Mouse (Mus musculus) bone marrow, adult 2 months (tissue): ENCODE results near the gene Catsper4. TPM values are rescaled to one million over a fixed set of nuclear protein-coding genes. Genes with fewer than 3 reads are reported as not detected.
A peak's percentile ranks its signal among the peaks of the same experiment; 100 is the strongest.

ENCODE experiments used
- H3K27ac ChIP-seq: fragments of 200-500 bp; 2 replicates; pipeline ENCODE4 v1.5.1; 2012; ENCODE audit warnings: low read depth, mild to moderate bottlenecking, control low read depth, inconsistent platforms, low read length; ENCODE audit not compliant: control insufficient read depth, poor library complexity, insufficient read depth
- H3K4me1 ChIP-seq: fragments of 200-500 bp; 2 replicates; pipeline ENCODE4 v1.6.1; 2011; ENCODE audit warnings: low read length; ENCODE audit not compliant: control insufficient read depth, insufficient read depth
- H3K4me3 ChIP-seq: fragments of 200-500 bp; replicated peaks from 2 replicates; pipeline ENCODE3; 2011; ENCODE audit warnings: mild to moderate bottlenecking, low read depth, low read length, control low read depth; ENCODE audit not compliant: control insufficient read depth
- CTCF ChIP-seq: fragments of 200-500 bp; IDR thresholded peaks from 2 replicates; pipeline ENCODE4 v1.5.1; 2011; ENCODE audit warnings: low read length, control low read depth; ENCODE audit not compliant: control insufficient read depth, insufficient read depth
- POLR2A ChIP-seq: fragments of 200-500 bp; IDR thresholded peaks from 2 replicates; pipeline ENCODE4 v1.6.1; 2011; ENCODE audit warnings: low read depth, mild to moderate bottlenecking, control low read depth, low read length, borderline replicate concordance; ENCODE audit not compliant: control insufficient read depth
- WGBS: fragments of 180-500 bp; shearing (Covaris S2); methylation state at CpG from one replicate; pipeline ENCODE4 v1.1.7; 2018; 5-methylcytosine and 5-hydroxymethylcytosine counted together
- polyA plus RNA-seq: library from polyadenylated mRNA; stranded (reverse); fragments of >200 nt; gene quantifications from 2 replicates; pipeline ENCODE4 v1.2.4, GENCODE M21; 2011; ENCODE audit warnings: low replicate concordance; ENCODE audit not compliant: missing spikeins, insufficient read depth, insufficient read length

Gene Catsper4
- polyA plus RNA-seq, 1 experiment, result not detected

DNA sequence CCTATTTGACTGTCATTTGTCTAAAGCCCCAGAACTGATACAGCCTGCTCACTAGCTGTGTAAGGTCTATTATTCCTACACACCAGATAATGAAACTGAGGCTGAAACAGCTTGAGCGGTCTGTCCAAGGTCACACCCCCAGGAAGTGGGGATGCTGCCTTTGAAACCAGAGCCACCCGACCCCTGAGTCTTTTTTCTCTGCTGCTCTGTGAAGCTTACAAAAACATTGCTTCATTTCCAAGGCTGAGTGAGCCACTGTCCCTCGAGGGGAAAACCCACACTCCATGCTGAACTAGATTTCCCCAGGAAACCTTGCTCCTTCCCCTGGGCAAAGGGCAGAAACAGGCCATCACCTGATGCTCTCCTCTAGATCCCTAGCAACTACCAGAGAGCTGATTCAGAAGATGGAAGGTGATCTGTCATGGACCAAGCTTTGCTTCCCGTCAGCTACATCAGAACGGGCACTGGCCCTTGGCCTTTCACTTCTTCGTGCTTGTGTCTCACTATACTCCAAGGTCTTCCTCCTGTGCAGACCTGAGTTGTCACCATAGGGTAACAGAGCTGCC lies 20.6 kb downstream of the Catsper4 start:
- H3K4me1 ChIP-seq, result no peaks in the 10 kb centered on the region
- H3K27ac ChIP-seq, result no peak overlapping the region
- H3K4me3 ChIP-seq, result no peak overlapping the region
- 48% methylated on average over 6 of the region's 6 CpGs for WGBS
- no peak for TF ChIP-seq CTCF
- TF ChIP-seq POLR2A, result no peak

DNA sequence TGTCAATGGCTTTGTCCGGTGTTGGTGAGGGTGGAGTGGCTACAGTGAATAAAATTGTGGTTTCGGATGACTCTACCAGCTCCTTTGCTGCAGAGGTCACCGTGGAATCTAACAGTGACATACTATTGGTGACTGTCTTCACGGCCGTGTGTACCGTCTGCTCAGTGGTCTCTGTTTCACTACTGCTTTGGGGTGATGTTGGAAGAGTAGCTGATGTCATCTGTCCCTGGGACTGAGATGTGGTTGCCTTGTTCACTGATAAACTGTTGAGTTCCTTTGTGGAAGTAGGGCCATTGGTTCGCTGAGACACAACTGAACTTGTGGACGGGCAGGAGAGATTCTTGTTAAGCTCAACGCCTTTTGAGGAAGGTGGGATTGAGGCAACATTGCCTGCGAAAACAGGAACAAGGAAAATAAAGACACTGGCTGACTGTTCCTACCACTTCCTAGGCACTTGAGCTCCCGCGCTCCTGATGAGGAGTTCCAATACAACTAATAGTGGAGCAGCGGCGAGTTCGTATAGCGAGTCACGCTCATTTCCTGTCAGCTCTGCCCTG lies 23.8 kb downstream of the Catsper4 start:
- no peak overlapping the region for H3K27ac ChIP-seq

DNA sequence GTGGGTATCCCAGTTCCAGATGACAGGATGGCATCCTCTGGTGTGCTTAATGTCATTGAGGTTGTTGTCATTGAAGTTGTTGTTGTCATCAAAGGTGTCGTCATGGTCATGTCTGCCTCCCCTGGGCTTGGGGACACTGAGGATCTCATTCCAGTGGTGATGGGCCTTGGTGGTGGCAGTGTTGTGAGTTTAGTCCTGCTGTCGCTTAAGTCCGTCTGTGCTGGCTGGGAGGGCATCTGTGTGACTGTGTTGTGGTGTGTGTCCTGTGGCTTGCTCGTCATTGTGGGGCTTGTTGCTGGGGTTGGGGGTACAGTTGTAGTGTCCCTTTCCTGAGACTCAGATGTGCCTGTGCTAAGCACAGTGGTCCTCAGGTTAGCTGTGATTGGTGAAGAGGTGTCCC lies 24.3 kb downstream of the Catsper4 start, which contains the start of gene Gm7534:
Gene Gm7534 (minus strand): TSS at position 101 of the 400 bp plus-strand sequence.
- TF ChIP-seq POLR2A, result no peak
- no peak for TF ChIP-seq CTCF
- Histone ChIP-seq H3K4me3 (no peak within 1 kb of the TSS), H3K27ac (no peak within 1 kb of the TSS), H3K4me1 (no peaks in the 10 kb centered on the region)
- 85% methylated on average over 4 of the region's 4 CpGs for WGBS

More for the DNA sequence above, 23.8 kb downstream of the Catsper4 start:
- H3K4me3 ChIP-seq, result no peak overlapping the region
- no peak for TF ChIP-seq CTCF
- no peak for TF ChIP-seq POLR2A
- H3K4me1 ChIP-seq, result no peaks in the 10 kb centered on the region
- 51% methylated on average over 17 of the region's 17 CpGs for WGBS

DNA sequence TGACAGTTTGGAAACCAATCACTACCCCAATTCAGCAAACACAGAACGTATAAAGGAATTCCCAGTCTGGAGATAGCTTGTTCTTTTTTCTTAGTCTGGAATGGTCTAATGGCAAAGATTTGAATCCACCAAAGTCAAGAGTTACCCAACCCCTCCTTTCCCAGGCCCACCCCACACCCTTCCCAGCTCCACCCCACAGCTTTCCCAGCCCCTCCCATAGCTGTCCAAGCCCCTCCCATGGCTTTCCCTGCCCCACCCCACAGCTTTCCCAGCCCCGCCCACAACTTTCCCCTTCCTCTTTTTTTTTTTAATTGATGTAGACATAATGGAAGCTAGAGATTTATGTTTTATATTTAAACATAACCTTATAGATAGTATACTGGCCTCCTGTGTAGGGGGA lies 27.8 kb downstream of the Catsper4 start:
- no peaks in the 10 kb centered on the region for H3K4me1 ChIP-seq
- H3K27ac ChIP-seq, result no peak overlapping the region
- WGBS, result 66% methylated on average over 2 of the region's 2 CpGs
- TF ChIP-seq CTCF (no peak), POLR2A (no peak)
- H3K4me3 ChIP-seq, result no peak overlapping the region

DNA sequence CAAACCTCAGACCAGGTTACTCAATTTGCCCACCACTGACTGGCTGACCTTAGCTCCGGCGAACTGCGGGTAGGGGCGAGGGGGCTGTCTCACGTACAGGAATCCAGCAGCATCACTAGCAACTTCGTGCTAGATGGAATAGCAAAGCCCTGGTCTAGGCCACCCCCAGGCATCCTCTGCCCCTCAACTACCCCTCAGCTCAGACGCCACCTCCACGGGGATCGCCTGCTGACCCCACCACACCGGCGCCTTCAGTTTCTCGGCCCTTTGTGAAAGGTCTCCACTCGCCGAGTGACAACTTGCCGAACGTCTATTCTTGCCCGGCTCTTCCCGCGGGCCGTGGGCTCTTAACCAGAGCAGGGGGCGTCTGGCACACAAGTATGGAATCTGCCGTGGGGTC lies 40.9 kb downstream of the Catsper4 start:
- H3K4me1 ChIP-seq, result no peaks in the 10 kb centered on the region
- H3K27ac ChIP-seq, result peak overlapping the region; percentile 79
- WGBS, result 1% methylated on average over 22 of the region's 22 CpGs
- H3K4me3 ChIP-seq, result peak overlapping the region; percentile 82
- no peak for TF ChIP-seq POLR2A
- no peak for TF ChIP-seq CTCF

DNA sequence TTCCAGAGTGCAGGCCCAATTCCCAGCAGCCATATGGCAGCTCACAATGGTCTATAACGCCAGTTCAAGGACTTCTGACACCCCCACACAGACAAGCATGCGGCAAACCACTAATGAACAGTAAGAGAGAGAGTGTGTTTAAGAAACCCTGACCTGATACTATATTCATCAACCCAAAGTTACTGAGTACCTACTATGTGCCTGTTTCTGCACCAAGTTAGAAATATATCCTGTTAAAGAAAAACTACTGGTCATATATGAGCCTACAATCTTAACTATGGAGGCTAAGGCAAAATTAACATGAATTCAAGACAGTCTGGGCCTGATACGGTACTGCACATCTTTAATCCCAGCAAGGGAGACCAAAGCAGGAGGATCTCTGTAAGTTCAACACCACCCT lies 41.6 kb downstream of the Catsper4 start:
- 83% methylated on average over 3 of the region's 3 CpGs for WGBS
- no peak overlapping the region for H3K27ac ChIP-seq
- no peaks in the 10 kb centered on the region; the same call in 1 of the 2 replicates for H3K4me1 ChIP-seq
- no peak for TF ChIP-seq POLR2A
- TF ChIP-seq CTCF, result no peak
- peak overlapping the region; percentile 82 for H3K4me3 ChIP-seq

DNA sequence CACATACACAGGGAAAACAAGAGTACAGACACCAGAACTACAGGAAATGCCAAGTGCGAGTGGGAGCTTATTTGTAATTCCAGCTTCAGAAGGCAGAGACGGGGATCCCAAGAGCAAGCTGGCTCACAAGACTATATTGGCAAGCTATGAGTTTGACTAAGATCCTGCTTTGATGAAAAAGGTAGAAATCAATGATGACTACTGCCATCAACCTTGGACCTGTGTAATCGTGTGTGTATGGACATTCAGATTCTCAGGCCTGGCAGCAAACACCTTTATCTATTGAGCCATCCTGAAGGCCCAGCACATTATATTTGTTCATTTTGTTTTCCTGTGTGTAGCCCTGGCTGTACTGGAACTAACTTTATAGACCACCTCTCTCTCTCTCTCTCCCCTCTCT lies 43.5 kb downstream of the Catsper4 start:
- Histone ChIP-seq H3K4me3 (no peak overlapping the region), H3K27ac (no peak overlapping the region), H3K4me1 (no peaks in the 10 kb centered on the region; the same call in 1 of the 2 replicates)
- no peak for TF ChIP-seq POLR2A
- TF ChIP-seq CTCF, result no peak
- 83% methylated on average over 3 of the region's 3 CpGs for WGBS

GRCm38 (mm10) chr4:134181825-134182224 lies 45.4 kb downstream of the Catsper4 start:
- Histone ChIP-seq H3K4me1 (no peaks in the 10 kb centered on the region; the same call in 1 of the 2 replicates), H3K4me3 (no peak overlapping the region), H3K27ac (peak overlapping the region; percentile 50)
- TF ChIP-seq CTCF, result peak; percentile 25; the same call in 1 of the 2 replicates
- TF ChIP-seq POLR2A, result no peak
